Comparison of ENCODE assay signal across 22 mouse cellular contexts in the genomic region with DNA sequence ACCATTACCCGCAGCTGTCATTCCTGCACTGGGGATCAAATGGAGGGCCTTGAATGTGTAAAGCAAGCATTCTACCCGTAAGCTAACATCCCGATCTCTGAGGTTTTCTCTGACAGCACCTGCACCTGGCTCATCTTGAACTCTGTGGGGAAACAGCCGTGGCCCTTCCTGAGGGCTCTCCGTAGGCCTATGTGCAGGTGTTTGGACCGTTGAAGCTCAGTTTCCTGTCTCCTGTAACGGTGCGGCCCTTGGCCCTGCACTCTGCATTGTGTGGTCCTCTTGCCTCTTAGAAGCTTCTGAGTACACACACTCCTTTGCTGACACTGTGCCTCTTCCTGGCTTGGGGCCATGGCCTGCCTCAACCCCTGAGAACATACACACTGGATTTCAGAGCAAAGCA. TPM values are rescaled to one million over a fixed set of nuclear protein-coding genes. Genes with fewer than 3 reads are reported as not detected.
DNase-seq lines count a peak whose midpoint lies in the region; ATAC-seq and TF ChIP-seq lines count a peak whose summit lies in the region.
"Had no signal": no experiment of that assay in that cellular context is flagged by ENCODE, and none has a peak within 500 bp of the region (broad histone marks: within the 10 kb centered on the region; RNA-seq: fewer than 3 reads in every experiment).

No protein-coding gene starts in this region.

- H3K27me3 ChIP-seq in heart, embryonic 15.5 days: no peaks in the 10 kb centered on the region
- no peaks in the 10 kb centered on the region for H3K27me3 ChIP-seq in heart, embryonic 11.5 days (ENCODE audit: control insufficient read depth, insufficient read depth, low read length)
- H3K27me3 ChIP-seq in forebrain, embryonic 16.5 days (replicated peaks; ENCODE audit: control insufficient read depth, insufficient read depth, low read length): no peaks in the 10 kb centered on the region
- H3K27me3 ChIP-seq: embryonic facial prominence, embryonic 12.5 days; forebrain, embryonic 15.5 days; hindbrain, embryonic 12.5 days; limb, embryonic 12.5 days; liver, embryonic 13.5 days; lung, embryonic 15.5 days; midbrain, embryonic 13.5 days; neural tube, embryonic 12.5 days; stomach, embryonic 15.5 days had no signal

- TF ChIP-seq CTCF in bone marrow, adult 2 months (IDR thresholded peaks at IDR 0.05; ENCODE audit: control insufficient read depth, insufficient read depth, low read length): no peak

- H3K27ac ChIP-seq in heart, embryonic 15.5 days: peak overlapping the region; percentile 7; the same call in 1 of the 2 replicates
- H3K27ac ChIP-seq in heart, embryonic 11.5 days (ENCODE audit: low read depth, low read length): no peak overlapping the region
- peak overlapping the region; percentile 42 for H3K27ac ChIP-seq in bone marrow, adult 2 months (ENCODE audit: control insufficient read depth, insufficient read depth, low read depth, low read length, poor library complexity)
- no peak overlapping the region for H3K27ac ChIP-seq in forebrain, embryonic 16.5 days (ENCODE audit: low read length)
- H3K27ac ChIP-seq: embryonic facial prominence, embryonic 12.5 days; forebrain, embryonic 15.5 days; gastrocnemius, adult 2 months; hindbrain, embryonic 12.5 days; kidney, postnatal 0 days; limb, embryonic 12.5 days; liver, embryonic 13.5 days; lung, embryonic 15.5 days; midbrain, embryonic 13.5 days; neural tube, embryonic 12.5 days; stomach, embryonic 15.5 days had no signal

- no peak for TF ChIP-seq POLR2A in bone marrow, adult 2 months (IDR thresholded peaks at IDR 0.05; ENCODE audit: borderline replicate concordance, control insufficient read depth, low read depth, low read length)

- no peak overlapping the region for H3K9ac ChIP-seq in heart, embryonic 15.5 days
- H3K9ac ChIP-seq in heart, embryonic 11.5 days (ENCODE audit: low read depth, low read length): no peak overlapping the region
- H3K9ac ChIP-seq in forebrain, embryonic 16.5 days (replicated peaks; ENCODE audit: low read depth, low read length): no peak overlapping the region
- H3K9ac ChIP-seq: embryonic facial prominence, embryonic 12.5 days; forebrain, embryonic 15.5 days; hindbrain, embryonic 12.5 days; limb, embryonic 12.5 days; liver, embryonic 13.5 days; lung, embryonic 15.5 days; midbrain, embryonic 13.5 days; neural tube, embryonic 12.5 days; stomach, embryonic 15.5 days had no signal

- H3K4me3 ChIP-seq in heart, embryonic 15.5 days: no peak overlapping the region
- H3K4me3 ChIP-seq in heart, embryonic 11.5 days (ENCODE audit: low read depth, low read length): no peak overlapping the region
- H3K4me3 ChIP-seq in bone marrow, adult 2 months (replicated peaks; ENCODE audit: control insufficient read depth, low read depth, low read length): no peak overlapping the region
- H3K4me3 ChIP-seq in forebrain, embryonic 16.5 days (replicated peaks; ENCODE audit: low read length): no peak overlapping the region
- H3K4me3 ChIP-seq: embryonic facial prominence, embryonic 12.5 days; forebrain, embryonic 15.5 days; gastrocnemius, adult 2 months; hindbrain, embryonic 12.5 days; limb, embryonic 12.5 days; liver, embryonic 13.5 days; lung, embryonic 15.5 days; midbrain, embryonic 13.5 days; neural tube, embryonic 12.5 days; stomach, embryonic 15.5 days had no signal

- H3K4me1 ChIP-seq in heart, embryonic 15.5 days (replicated peaks): no peaks in the 10 kb centered on the region
- no peaks in the 10 kb centered on the region for H3K4me1 ChIP-seq in heart, embryonic 11.5 days (ENCODE audit: control insufficient read depth, insufficient read depth, low read length)
- peaks cover 4% of the 10 kb centered on the region; the same call in 1 of the 2 replicates for H3K4me1 ChIP-seq in bone marrow, adult 2 months (ENCODE audit: control insufficient read depth, insufficient read depth, low read length)
- H3K4me1 ChIP-seq in forebrain, embryonic 16.5 days (replicated peaks; ENCODE audit: control insufficient read depth, insufficient read depth, low read length): 0 out of 2 replicates have a peak, but pooled peaks cover 3% of the 10 kb centered on the region
- H3K4me1 ChIP-seq: embryonic facial prominence, embryonic 12.5 days; forebrain, embryonic 15.5 days; liver, embryonic 13.5 days; lung, embryonic 15.5 days; neural tube, embryonic 12.5 days; stomach, embryonic 15.5 days had no signal

- no peak overlapping the region for H3K4me2 ChIP-seq in heart, embryonic 15.5 days
- H3K4me2 ChIP-seq in heart, embryonic 11.5 days: no peak overlapping the region
- H3K4me2 ChIP-seq in forebrain, embryonic 16.5 days (ENCODE audit: low read length): no peak overlapping the region
- H3K4me2 ChIP-seq: embryonic facial prominence, embryonic 12.5 days; forebrain, embryonic 15.5 days; hindbrain, embryonic 12.5 days; limb, embryonic 12.5 days; liver, embryonic 13.5 days; lung, embryonic 15.5 days; midbrain, embryonic 13.5 days; neural tube, embryonic 12.5 days; stomach, embryonic 15.5 days had no signal

- H3K36me3 ChIP-seq in heart, embryonic 15.5 days: no peaks in the 10 kb centered on the region
- H3K36me3 ChIP-seq in heart, embryonic 11.5 days (ENCODE audit: control insufficient read depth, insufficient read depth, low read length): no peaks in the 10 kb centered on the region
- H3K36me3 ChIP-seq in forebrain, embryonic 16.5 days (ENCODE audit: control insufficient read depth, insufficient read depth): no peaks in the 10 kb centered on the region
- H3K36me3 ChIP-seq: embryonic facial prominence, embryonic 12.5 days; forebrain, embryonic 15.5 days; hindbrain, embryonic 12.5 days; limb, embryonic 12.5 days; liver, embryonic 13.5 days; lung, embryonic 15.5 days; midbrain, embryonic 13.5 days; neural tube, embryonic 12.5 days; stomach, embryonic 15.5 days had no signal

- DNase-seq in A20 (ENCODE audit: low read depth, low spot score): peak; percentile 88
- DNase-seq in thymus, postnatal 14 days: peak; percentile 91
- no peak for DNase-seq in frontal cortex, postnatal 10 days (ENCODE audit: low spot score in 2 of 2)
- DNase-seq: cerebellum, adult 8-10 months; gastrocnemius, adult 2 months; heart, adult 18-20 months; kidney, adult 18-20 months; liver, embryonic 13.5 days; right cerebral cortex, adult 18-20 months had no signal

- 85% methylated on average over 8 of the region's 8 CpGs for WGBS in heart, embryonic 15.5 days
- 83% methylated on average over 8 of the region's 8 CpGs for WGBS in heart, embryonic 11.5 days (ENCODE audit: insufficient replicate concordance)
- WGBS in bone marrow, adult 2 months: 35% methylated on average over 8 of the region's 8 CpGs
- WGBS in forebrain, embryonic 16.5 days: 89% methylated on average over 8 of the region's 8 CpGs

- no peak for ATAC-seq in heart, embryonic 15.5 days (replicated peaks; ENCODE audit: insufficient number of reproducible peaks, insufficient read depth, low FRiP score, low read depth)
- no peak for ATAC-seq in heart, embryonic 11.5 days (replicated peaks; ENCODE audit: insufficient number of reproducible peaks, low FRiP score, low TSS enrichment)
- no peak for ATAC-seq in forebrain, embryonic 16.5 days
- ATAC-seq: forebrain, embryonic 15.5 days; midbrain, embryonic 13.5 days had no signal

- H3K9me3 ChIP-seq in heart, embryonic 15.5 days (replicated peaks): no peaks in the 10 kb centered on the region
- no peaks in the 10 kb centered on the region for H3K9me3 ChIP-seq in heart, embryonic 11.5 days (replicated peaks; ENCODE audit: control insufficient read depth, low read length)
- no peaks in the 10 kb centered on the region for H3K9me3 ChIP-seq in forebrain, embryonic 16.5 days (ENCODE audit: control insufficient read depth, low read length)
- H3K9me3 ChIP-seq: embryonic facial prominence, embryonic 12.5 days; forebrain, embryonic 15.5 days; hindbrain, embryonic 12.5 days; limb, embryonic 12.5 days; liver, embryonic 13.5 days; lung, embryonic 15.5 days; midbrain, embryonic 13.5 days; neural tube, embryonic 12.5 days; stomach, embryonic 15.5 days had no signal

RNA-seq across cellular contexts. Expression of gene Gm525, which starts 4.0 kb away (rescaled TPM):
- 1.1 and 5.0 TPM in 2 replicates for polyA plus RNA-seq in heart, embryonic 15.5 days (2015; fragmentation: Nextera tagmentation; extraction: Ambion mirVana)
- polyA plus RNA-seq in heart, embryonic 11.5 days (2014; fragmentation: Nextera tagmentation; extraction: Ambion mirVana): not detected in 2 replicates
- not detected in 2 replicates for polyA plus RNA-seq in bone marrow, adult 2 months (2011; ENCODE audit: insufficient read depth, insufficient read length, low replicate concordance, missing spikeins)
- polyA plus RNA-seq in forebrain, embryonic 16.5 days (2015; fragmentation: Nextera tagmentation; extraction: Ambion mirVana): not detected in 2 replicates
- polyA plus RNA-seq: forebrain, embryonic 15.5 days; liver, embryonic 13.5 days; midbrain, embryonic 13.5 days; neural tube, embryonic 12.5 days had no signal

RNA-seq across cellular contexts. Expression of gene Dgke, which starts 11.0 kb away (rescaled TPM):
- polyA plus RNA-seq in heart, embryonic 15.5 days (2015; fragmentation: Nextera tagmentation; extraction: Ambion mirVana): 5.7 and 7.4 TPM in 2 replicates
- polyA plus RNA-seq in heart, embryonic 11.5 days (2014; fragmentation: Nextera tagmentation; extraction: Ambion mirVana): 4.2 and 4.5 TPM in 2 replicates
- 1.9 and 2.0 TPM in 2 replicates for polyA plus RNA-seq in bone marrow, adult 2 months (2011; ENCODE audit: insufficient read depth, insufficient read length, low replicate concordance, missing spikeins)
- polyA plus RNA-seq in forebrain, embryonic 16.5 days (2015; fragmentation: Nextera tagmentation; extraction: Ambion mirVana): 17.1 TPM in 2 replicates

Comparison
In these comparisons a context has a peak if more than half of its experiments do, and no peak if none do; other contexts are left out.
1. H3K27ac ChIP-seq: peak in heart, embryonic 15.5 days (single experiment) and bone marrow, adult 2 months (single experiment); none in heart, embryonic 11.5 days (single experiment) and forebrain, embryonic 16.5 days (single experiment).
2. DNase-seq: peak in A20 (single experiment) and thymus, postnatal 14 days (single experiment); none in frontal cortex, postnatal 10 days (0 of 2).